30 mouse cellular contexts compared by ENCODE assay signal in genomic region chr10:45185457-45185856, GRCm38 (mm10). TPM values are rescaled to one million over a fixed set of nuclear protein-coding genes. Genes with fewer than 3 reads are reported as not detected.
DNase-seq lines count a peak whose midpoint lies in the region; ATAC-seq and TF ChIP-seq lines count a peak whose summit lies in the region.
"Had no signal": no experiment of that assay in that cellular context is flagged by ENCODE, and none has a peak within 500 bp of the region (broad histone marks: within the 10 kb centered on the region; RNA-seq: fewer than 3 reads in every experiment).

No protein-coding gene starts in this region.

- dilution Hi-C loops in CH12.LX (cut with MboI; ENCODE audit: extremely low pct_ligation_motif_present, extremely low pct_unique_long_range_greater_than_20kb, low sequenced_read_pairs): no loop called here

- no peaks in the 10 kb centered on the region for H3K9me3 ChIP-seq in midbrain, postnatal 0 days (ENCODE audit: low read length)
- H3K9me3 ChIP-seq in midbrain, embryonic 16.5 days (replicated peaks; ENCODE audit: control insufficient read depth, low read length, poor library complexity, severe bottlenecking): no peaks in the 10 kb centered on the region
- no peaks in the 10 kb centered on the region for H3K9me3 ChIP-seq in CH12.LX (replicated peaks; ENCODE audit: low read length)
- no peaks in the 10 kb centered on the region for H3K9me3 ChIP-seq in limb, embryonic 10.5 days (replicated peaks)
- H3K9me3 ChIP-seq: embryonic facial prominence, embryonic 10.5 days; embryonic facial prominence, embryonic 13.5 days; forebrain, embryonic 12.5 days; forebrain, embryonic 15.5 days; hindbrain, embryonic 12.5 days; hindbrain, embryonic 15.5 days had no signal

- WGBS in heart, adult 2 months: 61% methylated on average over 2 of the region's 2 CpGs
- 90% methylated on average over 2 of the region's 2 CpGs for WGBS in midbrain, postnatal 0 days
- WGBS in midbrain, embryonic 16.5 days: 94% methylated on average over 2 of the region's 2 CpGs
- 93% methylated on average over 2 of the region's 2 CpGs for WGBS in limb, embryonic 10.5 days

- no peak for DNase-seq in heart, adult 2 months
- no peak for DNase-seq in heart, adult 18-20 months
- no peak for DNase-seq in layer of hippocampus, adult 2 months (ENCODE audit: low spot score in 2 of 2)
- DNase-seq in layer of hippocampus, postnatal 25 days (ENCODE audit: extremely low spot score in 1 of 2, low spot score in 1 of 2): no peak
- no peak for DNase-seq in midbrain, postnatal 0 days (ENCODE audit: low spot score)
- DNase-seq in CH12.LX (ENCODE audit: extremely low read depth): no peak
- DNase-seq in limb, embryonic 10.5 days (ENCODE audit: low spot score): no peak
- DNase-seq: adrenal gland, adult 8-10 months; adrenal gland, postnatal 25 days; cerebellum, adult 11-12 months; cerebellum, adult 8-10 months; cerebellum, postnatal 10 days; cerebellum, postnatal 36 days; embryo, embryonic 11 days; gastrocnemius, postnatal 10 days; gastrocnemius, postnatal 36 days; heart, postnatal 36 days had no signal

- no peak overlapping the region for H3K4me2 ChIP-seq in midbrain, postnatal 0 days (ENCODE audit: low read depth, low read length, poor library complexity, severe bottlenecking)
- H3K4me2 ChIP-seq in midbrain, embryonic 16.5 days (ENCODE audit: low read length): no peak overlapping the region
- H3K4me2 ChIP-seq in CH12.LX (ENCODE audit: insufficient read depth, low read depth, poor library complexity, severe bottlenecking): no peak overlapping the region
- H3K4me2 ChIP-seq: embryonic facial prominence, embryonic 13.5 days; forebrain, embryonic 12.5 days; forebrain, embryonic 15.5 days; heart, embryonic 11.5 days; hindbrain, embryonic 12.5 days; hindbrain, embryonic 15.5 days had no signal

- H3K79me2 ChIP-seq in heart, adult 2 months (replicated peaks; ENCODE audit: control insufficient read depth, insufficient read depth, low read length): no peaks in the 10 kb centered on the region
- H3K79me2 ChIP-seq in CH12.LX (replicated peaks; ENCODE audit: control insufficient read depth, extremely low read depth, insufficient read depth, poor library complexity, severe bottlenecking): no peaks in the 10 kb centered on the region

- TF ChIP-seq EP300 in heart, adult 2 months (IDR thresholded peaks at IDR 0.05; ENCODE audit: insufficient read depth, low read depth, low read length): no peak
- TF ChIP-seq EP300 in CH12.LX (IDR thresholded peaks at IDR 0.05; ENCODE audit: low read length): no peak

- H3K9ac ChIP-seq in heart, adult 2 months (ENCODE audit: low read depth, low read length): no peak overlapping the region
- H3K9ac ChIP-seq in midbrain, postnatal 0 days (replicated peaks; ENCODE audit: low read length, poor library complexity, severe bottlenecking): no peak overlapping the region
- H3K9ac ChIP-seq in midbrain, embryonic 16.5 days (ENCODE audit: low read depth, low read length): no peak overlapping the region
- H3K9ac ChIP-seq in CH12.LX (ENCODE audit: insufficient read depth, low read depth): no peak overlapping the region
- H3K9ac ChIP-seq: embryonic facial prominence, embryonic 13.5 days; forebrain, embryonic 12.5 days; forebrain, embryonic 15.5 days; hindbrain, embryonic 12.5 days; hindbrain, embryonic 15.5 days had no signal

- peak; percentile 58 for TF ChIP-seq RAD21 in CH12.LX (IDR thresholded peaks at IDR 0.05; ENCODE audit: low read depth, low read length)

- ATAC-seq in midbrain, postnatal 0 days (ENCODE audit: low FRiP score): no peak
- no peak for ATAC-seq in midbrain, embryonic 16.5 days
- ATAC-seq: activated CD4-positive, CD25-positive, alpha-beta regulatory T cell, adult 4 months; CD4-positive, CD25-positive, alpha-beta regulatory T cell, adult 4 months; forebrain, embryonic 15.5 days; intestine, embryonic 16.5 days had no signal

- no peak overlapping the region for H3K27ac ChIP-seq in heart, adult 2 months
- H3K27ac ChIP-seq in layer of hippocampus, adult 2 months: no peak overlapping the region
- no peak overlapping the region for H3K27ac ChIP-seq in midbrain, postnatal 0 days (ENCODE audit: low read depth, low read length)
- no peak overlapping the region for H3K27ac ChIP-seq in midbrain, embryonic 16.5 days (ENCODE audit: low read length)
- no peak overlapping the region for H3K27ac ChIP-seq in CH12.LX (ENCODE audit: insufficient read depth, low read depth)
- no peak overlapping the region for H3K27ac ChIP-seq in limb, embryonic 10.5 days
- H3K27ac ChIP-seq: embryonic facial prominence, embryonic 10.5 days; embryonic facial prominence, embryonic 13.5 days; forebrain, embryonic 12.5 days; forebrain, embryonic 15.5 days; hindbrain, embryonic 12.5 days; hindbrain, embryonic 15.5 days had no signal

- H3K4me3 ChIP-seq in heart, adult 2 months: no peak overlapping the region
- no peak overlapping the region for H3K4me3 ChIP-seq in layer of hippocampus, adult 2 months
- H3K4me3 ChIP-seq in midbrain, postnatal 0 days (ENCODE audit: low read depth, low read length): no peak overlapping the region
- no peak overlapping the region for H3K4me3 ChIP-seq in midbrain, embryonic 16.5 days (ENCODE audit: low read depth, low read length)
- no peak overlapping the region for H3K4me3 ChIP-seq in CH12.LX (replicated peaks in 1 of 3; ENCODE audit: low read depth in 2 of 3, low read length in 2 of 3, poor library complexity in 1 of 3)
- H3K4me3 ChIP-seq in limb, embryonic 10.5 days: no peak overlapping the region
- H3K4me3 ChIP-seq: embryonic facial prominence, embryonic 10.5 days; embryonic facial prominence, embryonic 13.5 days; erythroblast, embryonic 14.5 days; forebrain, embryonic 12.5 days; forebrain, embryonic 15.5 days; hindbrain, embryonic 12.5 days; hindbrain, embryonic 15.5 days had no signal

- peaks cover 2% of the 10 kb centered on the region; the same call in 1 of the 2 replicates for H3K4me1 ChIP-seq in heart, adult 2 months (ENCODE audit: control insufficient read depth, insufficient read depth, low read length)
- no peaks in the 10 kb centered on the region for H3K4me1 ChIP-seq in midbrain, postnatal 0 days (ENCODE audit: insufficient read depth, low read length)
- no peaks in the 10 kb centered on the region for H3K4me1 ChIP-seq in midbrain, embryonic 16.5 days (ENCODE audit: control insufficient read depth, insufficient read depth, low read length)
- H3K4me1 ChIP-seq in CH12.LX (ENCODE audit: control insufficient read depth in 1 of 2, insufficient read depth in 2 of 2): no peaks in the 10 kb centered on the region
- H3K4me1 ChIP-seq in limb, embryonic 10.5 days: peaks cover 8% of the 10 kb centered on the region; the same call in 1 of the 2 replicates
- H3K4me1 ChIP-seq: embryonic facial prominence, embryonic 10.5 days; embryonic facial prominence, embryonic 13.5 days; forebrain, embryonic 12.5 days; forebrain, embryonic 15.5 days; hindbrain, embryonic 12.5 days; hindbrain, embryonic 15.5 days had no signal

- in situ Hi-C loops in CH12.LX (cut with MboI; ENCODE audit: low pct_ligation_motif_present, low pct_unique_long_range_greater_than_20kb, low sequenced_read_pairs): no loop called here

- H3K27me3 ChIP-seq in heart, adult 2 months (ENCODE audit: control insufficient read depth, insufficient read depth, low read length): no peaks in the 10 kb centered on the region
- no peaks in the 10 kb centered on the region for H3K27me3 ChIP-seq in midbrain, postnatal 0 days (ENCODE audit: insufficient read depth, low read length)
- H3K27me3 ChIP-seq in midbrain, embryonic 16.5 days (ENCODE audit: control insufficient read depth, insufficient read depth, low read depth, low read length): no peaks in the 10 kb centered on the region
- H3K27me3 ChIP-seq in CH12.LX (replicated peaks): no peaks in the 10 kb centered on the region
- no peaks in the 10 kb centered on the region for H3K27me3 ChIP-seq in limb, embryonic 10.5 days (ENCODE audit: low read depth, poor library complexity, severe bottlenecking)
- H3K27me3 ChIP-seq: embryonic facial prominence, embryonic 13.5 days; forebrain, embryonic 12.5 days; forebrain, embryonic 15.5 days; hindbrain, embryonic 12.5 days; hindbrain, embryonic 15.5 days had no signal

- TF ChIP-seq CTCF in heart, adult 2 months (IDR thresholded peaks at IDR 0.05): peak; percentile 43
- TF ChIP-seq CTCF in layer of hippocampus, adult 2 months (conservative IDR thresholded peaks at IDR 0.05): peak; percentile 59
- 0 out of 2 replicates have a peak, but pooled peaks have one; percentile 10 for TF ChIP-seq CTCF in midbrain, postnatal 0 days (IDR thresholded peaks at IDR 0.05)
- peak in 1 of 2 experiments; percentile 55; a peak in 2 of 4 replicates for TF ChIP-seq CTCF in CH12.LX (conservative IDR thresholded peaks at IDR 0.05 in 1 of 2, IDR thresholded peaks at IDR 0.05 in 1 of 2; ENCODE audit: low read depth in 2 of 2, low read length in 2 of 2)

- H3K36me3 ChIP-seq in heart, adult 2 months (ENCODE audit: control insufficient read depth, insufficient read depth, low read length): no peaks in the 10 kb centered on the region
- no peaks in the 10 kb centered on the region for H3K36me3 ChIP-seq in midbrain, postnatal 0 days (ENCODE audit: insufficient read depth, low read length)
- no peaks in the 10 kb centered on the region for H3K36me3 ChIP-seq in midbrain, embryonic 16.5 days (ENCODE audit: control insufficient read depth, insufficient read depth, low read length)
- H3K36me3 ChIP-seq in CH12.LX (replicated peaks in 1 of 2; ENCODE audit: control insufficient read depth in 1 of 2, insufficient read depth in 1 of 2, low read length in 1 of 2): no peaks in the 10 kb centered on the region
- H3K36me3 ChIP-seq in limb, embryonic 10.5 days: no peaks in the 10 kb centered on the region
- H3K36me3 ChIP-seq: embryonic facial prominence, embryonic 10.5 days; embryonic facial prominence, embryonic 13.5 days; forebrain, embryonic 12.5 days; forebrain, embryonic 15.5 days; hindbrain, embryonic 12.5 days; hindbrain, embryonic 15.5 days had no signal

- intact Hi-C loops in heart, adult 2 months (cut with DNase I): no loop called here

- no peak for TF ChIP-seq POLR2A in heart, adult 2 months (IDR thresholded peaks at IDR 0.05; ENCODE audit: insufficient read depth, low read depth, low read length)
- TF ChIP-seq POLR2A in CH12.LX (IDR thresholded peaks at IDR 0.05; ENCODE audit: low read depth, low read length): no peak

RNA-seq across cellular contexts. Expression of gene Popdc3, which starts 7.6 kb away (rescaled TPM):
- total RNA-seq in heart, adult 2 months (2021): 10 to 100 TPM; 29.4 to 35.5 TPM
- polyA plus RNA-seq in heart, adult 2 months (2012; rRNA removed): 13.4 and 24.3 TPM in 2 replicates
- 10 to 100 TPM; 32.8 to 35.7 TPM for total RNA-seq in heart, adult 18-20 months (2021)
- 1 to 10 TPM; 4.0 to 7.3 TPM for total RNA-seq in layer of hippocampus, adult 2 months (2021)
- total RNA-seq in layer of hippocampus, postnatal 25 days (2021): 1 to 10 TPM; 4.3 to 6.7 TPM
- 2.7 and 3.4 TPM in 2 replicates for total RNA-seq in midbrain, postnatal 0 days (2014; rRNA removed)
- 2.4 and 2.8 TPM in 2 replicates for polyA plus RNA-seq in midbrain, postnatal 0 days (2015; fragmentation: Nextera tagmentation; extraction: Ambion mirVana)
- polyA plus RNA-seq in midbrain, embryonic 16.5 days (2015; fragmentation: Nextera tagmentation; extraction: Ambion mirVana): 1.6 and 2.2 TPM in 2 replicates
- total RNA-seq in CH12.LX (2012; rRNA removed) (0.04 TPM in 1 of 2 replicates, not detected in the other), CH12.LX (2014; rRNA removed) (0.24 and 0.32 TPM in 2 replicates)
- 0.18 and 0.24 TPM in 2 replicates for polyA plus RNA-seq in CH12.LX (2012; ENCODE audit: insufficient read length, low read depth)
- polyA plus RNA-seq in limb, embryonic 10.5 days (2016; fragmentation: Nextera tagmentation; extraction: Ambion mirVana): 0.82 and 1.2 TPM in 2 replicates
- total RNA-seq: granulocyte monocyte progenitor cell, adult 5-6 weeks had no signal
- polyA plus RNA-seq: activated CD4-positive, CD25-positive, alpha-beta regulatory T cell, adult 4 months; CD4-positive, CD25-positive, alpha-beta regulatory T cell, adult 4 months; erythroblast, embryonic 14.5 days had no signal
